Mouse (Mus musculus) adrenal gland, postnatal 14 days (tissue): ENCODE results near the gene Arhgef10l. TPM values are rescaled to one million over a fixed set of nuclear protein-coding genes. Genes with fewer than 3 reads are reported as not detected.

Experiments
- DNase-seq: peaks from one replicate; pipeline ENCODE4 v3.0.0; 2021; ENCODE audit warnings: mixed read lengths
- long read RNA-seq, 2 experiments: library from polyadenylated mRNA; stranded (forward); transcript quantifications; one replicate each; pipeline ENCODE4 v2.0.0; 2021
- total RNA-seq: library from RNA; stranded (reverse); gene quantifications from 2 replicates; pipeline ENCODE4 v1.2.3, GENCODE M21; 2021

Arhgef10l gene
- total RNA-seq: 13.1 and 15.3 TPM in 2 replicates
- long read RNA-seq, experiment 1, full-length matches to known transcripts: 6 of 18 reads
- long read RNA-seq, experiment 1, partial matches to known transcripts: 3 of 18 reads
- long read RNA-seq, experiment 1, other reads (novel, unspliced or antisense): 9 of 18 reads
- long read RNA-seq, experiment 2, full-length matches to known transcripts: 4 of 14 reads
- long read RNA-seq, experiment 2, partial matches to known transcripts: 6 of 14 reads
- long read RNA-seq, experiment 2, other reads (novel, unspliced or antisense): 4 of 14 reads

- peak; percentile 74 for DNase-seq
Measured at GRCm38 (mm10) chr4:140665760-140666159, at the start of gene Arhgef10l. Gene Arhgef10l (minus strand): TSS chr4:140666012.

- no peak for DNase-seq
Measured at GRCm38 (mm10) chr4:140714586-140714985, 48.8 kb upstream of the Arhgef10l start.

- peak; percentile 94 for DNase-seq
Measured at GRCm38 (mm10) chr4:140713480-140714365, 47.9 kb upstream of the Arhgef10l start.

GRCm38 (mm10) chr4:140711360-140711759, 45.5 kb upstream of the Arhgef10l start:
- peak; percentile 51 for DNase-seq

GRCm38 (mm10) chr4:140710781-140711180, 45.0 kb upstream of the Arhgef10l start:
- DNase-seq: no peak

- no peak for DNase-seq
Measured at GRCm38 (mm10) chr4:140709617-140710016, 43.8 kb upstream of the Arhgef10l start.

GRCm38 (mm10) chr4:140709111-140709510, 43.3 kb upstream of the Arhgef10l start:
- DNase-seq: no peak

GRCm38 (mm10) chr4:140708297-140708927, 42.6 kb upstream of the Arhgef10l start:
- DNase-seq: no peak

- no peak for DNase-seq
Measured at GRCm38 (mm10) chr4:140707615-140708014, 41.8 kb upstream of the Arhgef10l start.

GRCm38 (mm10) chr4:140704166-140704565, 38.4 kb upstream of the Arhgef10l start:
- DNase-seq: no peak

GRCm38 (mm10) chr4:140703636-140704035, 37.8 kb upstream of the Arhgef10l start:
- no peak for DNase-seq

GRCm38 (mm10) chr4:140702611-140703327, 37.0 kb upstream of the Arhgef10l start:
- peak; percentile 95 for DNase-seq

- peak; percentile 50 for DNase-seq
Measured at GRCm38 (mm10) chr4:140701716-140702561, 36.1 kb upstream of the Arhgef10l start.

- peak; percentile 91 for DNase-seq
Measured at GRCm38 (mm10) chr4:140701049-140701715, 35.4 kb upstream of the Arhgef10l start.

GRCm38 (mm10) chr4:140700269-140701018, 34.6 kb upstream of the Arhgef10l start, which contains the start of gene Rcc2:
Gene Rcc2 (plus strand): TSS chr4:140700541.
- DNase-seq: no peak

GRCm38 (mm10) chr4:140699441-140700127, 33.8 kb upstream of the Arhgef10l start:
- DNase-seq: peak; percentile 87

GRCm38 (mm10) chr4:140695675-140696585, 30.1 kb upstream of the Arhgef10l start:
- DNase-seq: no peak

GRCm38 (mm10) chr4:140695146-140695545, 29.3 kb upstream of the Arhgef10l start:
- DNase-seq: no peak
